Mouse (Mus musculus) heart, adult 2 months (tissue): ENCODE data around the gene Cep97. TPM values are rescaled to one million over a fixed set of nuclear protein-coding genes. Genes with fewer than 3 reads are reported as not detected.

Experiments used
- DNase-seq, 2 experiments: peaks; one replicate each; pipeline ENCODE4 v3.0.0; 2021
- H3K27ac ChIP-seq: fragments of 200-600 bp; 2 replicates; pipeline ENCODE4 v1.8.1; 2022
- H3K27me3 ChIP-seq: fragments of 200-500 bp; 2 replicates; pipeline ENCODE4 v1.6.1; 2012; ENCODE audit warnings: mild to moderate bottlenecking, low read length, inconsistent platforms, mixed read lengths; ENCODE audit not compliant: control insufficient read depth, insufficient read depth
- H3K36me3 ChIP-seq: fragments of 200-500 bp; 2 replicates; pipeline ENCODE4 v1.6.1; 2012; ENCODE audit warnings: low read length, inconsistent platforms; ENCODE audit not compliant: control insufficient read depth, insufficient read depth
- H3K4me1 ChIP-seq: fragments of 200-500 bp; 2 replicates; pipeline ENCODE4 v1.6.1; 2011; ENCODE audit warnings: low read length; ENCODE audit not compliant: control insufficient read depth, insufficient read depth
- H3K4me3 ChIP-seq: fragments of 200-600 bp; 2 replicates; pipeline ENCODE4 v1.8.1; 2022
- H3K79me2 ChIP-seq: fragments of 200-500 bp; replicated peaks from 2 replicates; pipeline ENCODE4 v1.6.1; 2012; ENCODE audit warnings: mild to moderate bottlenecking, inconsistent platforms, low read length, moderate library complexity, mixed read lengths; ENCODE audit not compliant: control insufficient read depth, insufficient read depth
- H3K9ac ChIP-seq: fragments of 200-500 bp; 2 replicates; pipeline ENCODE4 v1.6.1; 2012; ENCODE audit warnings: low read depth, mild to moderate bottlenecking, control low read depth, inconsistent platforms, low read length, mixed read lengths
- CTCF ChIP-seq: fragments of 200-600 bp; IDR thresholded peaks from 2 replicates; pipeline ENCODE4 v1.8.1; 2022; ENCODE audit warnings: antibody characterized with exemption, mild to moderate bottlenecking, moderate library complexity
- EP300 ChIP-seq: fragments of 200-500 bp; IDR thresholded peaks from 2 replicates; pipeline ENCODE4 v1.6.1; 2011; ENCODE audit warnings: low read depth, low read length, control low read depth; ENCODE audit not compliant: insufficient read depth
- POLR2A ChIP-seq: fragments of 200-500 bp; IDR thresholded peaks from 2 replicates; pipeline ENCODE4 v1.6.1; 2011; ENCODE audit warnings: mild to moderate bottlenecking, low read depth, low read length, control low read depth; ENCODE audit not compliant: insufficient read depth
- WGBS: fragments of 180-500 bp; shearing (Covaris S2); methylation state at CpG from one replicate; pipeline ENCODE4 v1.1.7; 2018; 5-methylcytosine and 5-hydroxymethylcytosine counted together
- intact Hi-C: fragments of 180-260 bp; cut with DNase I; formaldehyde crosslinking; loops from one replicate; pipeline ENCODE4 v1.15.1; 2025
- polyA plus RNA-seq: library from polyadenylated mRNA; depleted of rRNA; stranded (reverse); fragments of >200 nt; gene quantifications from 2 replicates; pipeline ENCODE4 v1.2.3, GENCODE M21; 2012
- total RNA-seq, 2 experiments: library from RNA; stranded (reverse); gene quantifications; 2 replicates each; pipeline ENCODE4 v1.2.3; 2021

Gene Cep97
- total and polyA plus RNA-seq, 3 experiments: 1.1 to 5.6 (median 3.3) TPM

DNA sequence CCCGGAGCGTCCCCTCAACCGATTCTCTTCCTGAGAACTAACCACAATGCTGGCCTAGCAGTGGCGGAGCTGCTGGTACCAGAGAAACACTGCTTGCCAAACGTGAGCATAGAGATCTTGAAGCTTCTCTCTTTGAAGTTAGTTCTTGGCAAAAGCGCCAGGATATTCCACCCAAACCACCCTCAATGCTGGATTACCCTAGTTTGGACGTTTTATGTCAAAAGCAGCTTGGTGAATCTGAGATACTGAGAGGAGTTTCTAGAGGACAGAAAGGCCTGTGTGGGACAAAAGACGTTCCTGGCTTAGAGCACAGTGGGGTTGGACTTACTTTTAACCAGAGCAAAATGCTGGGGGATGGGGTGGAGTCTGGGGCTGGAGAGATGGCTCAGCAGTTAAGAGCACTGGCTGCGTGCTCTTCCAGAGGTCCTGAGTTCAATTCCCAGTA lies 39.0 kb downstream of the Cep97 start:
- Histone ChIP-seq H3K36me3 (no peaks in the 10 kb centered on the region), H3K4me3 (peak overlapping the region; percentile 80), H3K4me1 (peaks cover 2% of the 10 kb centered on the region; the same call in 1 of the 2 replicates), H3K9ac (peak overlapping the region; percentile 78), H3K27me3 (no peaks in the 10 kb centered on the region), H3K79me2 (no peaks in the 10 kb centered on the region), H3K27ac (peak overlapping the region; percentile 75)
- intact Hi-C loops: no loop called here
- WGBS: 8% methylated on average over 9 of the region's 9 CpGs
- no peak for TF ChIP-seq EP300
- TF ChIP-seq CTCF: no peak
- TF ChIP-seq POLR2A: no peak
- DNase-seq: no peak

- peak within 1 kb of the TSS; percentile 78 for H3K9ac ChIP-seq
Measured at GRCm38 (mm10) chr16:55894893-55895650, 39.6 kb downstream of the Cep97 start, which contains the start of gene Nxpe3. TSS of gene Nxpe3 (minus strand) at chr16:55895285.

GRCm38 (mm10) chr16:55894536-55894892 lies 40.1 kb downstream of the Cep97 start:
- Histone ChIP-seq H3K36me3 (no peaks in the 10 kb centered on the region), H3K27ac (no peak overlapping the region; the same call in 1 of the 2 replicates), H3K79me2 (no peaks in the 10 kb centered on the region), H3K4me1 (peaks cover 4% of the 10 kb centered on the region), H3K27me3 (no peaks in the 10 kb centered on the region), H3K9ac (no peak overlapping the region), H3K4me3 (peak overlapping the region; percentile 80)
- intact Hi-C loops: no loop called here
- no peak for DNase-seq
- no peak for TF ChIP-seq CTCF
- no peak for TF ChIP-seq EP300
- 5% methylated on average over 4 of the region's 4 CpGs for WGBS

More at GRCm38 (mm10) chr16:55894893-55895650, 39.6 kb downstream of the Cep97 start, which contains the start of gene Nxpe3:
- peak; percentile 90 to 91 for DNase-seq
- Histone ChIP-seq H3K4me3 (peak within 1 kb of the TSS; percentile 80), H3K4me1 (peaks cover 4% of the 10 kb centered on the region), H3K27ac (peak within 1 kb of the TSS; percentile 75), H3K36me3 (no peaks in the 10 kb centered on the region), H3K27me3 (no peaks in the 10 kb centered on the region), H3K79me2 (no peaks in the 10 kb centered on the region)
- under 1% methylated on average over 60 of the region's 74 CpGs for WGBS
- TF ChIP-seq POLR2A (0 out of 2 replicates have a peak, but pooled peaks have one; percentile 36), EP300 (no peak), CTCF (peak; percentile 24)
- intact Hi-C loops: no loop called here

- H3K4me3 ChIP-seq: no peak overlapping the region
- no peak for DNase-seq
- no peak overlapping the region for H3K27ac ChIP-seq
- H3K27me3 ChIP-seq: no peaks in the 10 kb centered on the region
- no peaks in the 10 kb centered on the region for H3K36me3 ChIP-seq
- H3K9ac ChIP-seq: no peak overlapping the region
- intact Hi-C loops: no loop called here
- no peaks in the 10 kb centered on the region for H3K79me2 ChIP-seq
- no peak for TF ChIP-seq CTCF
- TF ChIP-seq POLR2A: no peak
- no peak for TF ChIP-seq EP300
- peaks cover 4% of the 10 kb centered on the region for H3K4me1 ChIP-seq
- 76% methylated on average over 8 of the region's 8 CpGs for WGBS
Measured at GRCm38 (mm10) chr16:55893410-55894107, 41.1 kb downstream of the Cep97 start.

GRCm38 (mm10) chr16:55892484-55892883 lies 42.2 kb downstream of the Cep97 start:
- DNase-seq: no peak
- Histone ChIP-seq H3K9ac (no peak overlapping the region), H3K79me2 (no peaks in the 10 kb centered on the region), H3K4me1 (peaks cover 4% of the 10 kb centered on the region), H3K27me3 (no peaks in the 10 kb centered on the region), H3K4me3 (no peak overlapping the region), H3K36me3 (no peaks in the 10 kb centered on the region), H3K27ac (no peak overlapping the region)
- no peak for TF ChIP-seq CTCF
- no peak for TF ChIP-seq EP300
- intact Hi-C loops: no loop called here
- WGBS: 58% methylated on average over 7 of the region's 7 CpGs

GRCm38 (mm10) chr16:55891346-55891745 lies 43.3 kb downstream of the Cep97 start:
- WGBS: 90% methylated on average over 7 of the region's 7 CpGs

More at GRCm38 (mm10) chr16:55891346-55891745, 43.3 kb downstream of the Cep97 start:
- TF ChIP-seq EP300 (no peak), POLR2A (no peak), CTCF (no peak)
- no peaks in the 10 kb centered on the region for H3K36me3 ChIP-seq
- intact Hi-C loops: no loop called here
- no peak for DNase-seq
- H3K79me2 ChIP-seq: no peaks in the 10 kb centered on the region
- peaks cover 4% of the 10 kb centered on the region for H3K4me1 ChIP-seq
- H3K27ac ChIP-seq: no peak overlapping the region
- no peak overlapping the region for H3K9ac ChIP-seq
- no peaks in the 10 kb centered on the region for H3K27me3 ChIP-seq
- no peak overlapping the region for H3K4me3 ChIP-seq
